Mouse (Mus musculus): Measurements from ENCODE around the gene Pvalb.
A peak's percentile ranks its signal among the peaks of the same experiment; 100 is the strongest.

The Pvalb gene

GRCm38 (mm10) chr15:78206312-78206711, at the start of gene Pvalb:
Gene Pvalb (minus strand): TSS chr15:78206400.
- no peak for DNase-seq

- peak; percentile 64 for DNase-seq
Measured at GRCm38 (mm10) chr15:78254751-78255150, 48.6 kb upstream of the Pvalb start.

- peak; percentile 31 for DNase-seq
Measured at GRCm38 (mm10) chr15:78248410-78248809, 42.2 kb upstream of the Pvalb start.

- no peak for DNase-seq
Measured at GRCm38 (mm10) chr15:78247659-78248058, 41.5 kb upstream of the Pvalb start.

GRCm38 (mm10) chr15:78246143-78247116, 40.2 kb upstream of the Pvalb start:
- no peak for DNase-seq

GRCm38 (mm10) chr15:78244695-78245492, 38.7 kb upstream of the Pvalb start, which contains the start of gene Ncf4:
Gene Ncf4 (plus strand): TSS chr15:78244801.
- DNase-seq = peak; percentile 28

GRCm38 (mm10) chr15:78243774-78244173, 37.6 kb upstream of the Pvalb start:
- DNase-seq = no peak

- DNase-seq = no peak
Measured at GRCm38 (mm10) chr15:78243061-78243460, 36.9 kb upstream of the Pvalb start.

- no peak for DNase-seq
Measured at GRCm38 (mm10) chr15:78241335-78241734, 35.1 kb upstream of the Pvalb start.

GRCm38 (mm10) chr15:78239956-78240617, 33.9 kb upstream of the Pvalb start:
- no peak for DNase-seq

- peak; percentile 86 for DNase-seq
Measured at GRCm38 (mm10) chr15:78239453-78239852, 33.3 kb upstream of the Pvalb start.

GRCm38 (mm10) chr15:78234823-78235509, 28.8 kb upstream of the Pvalb start:
- DNase-seq = peak; percentile 27

GRCm38 (mm10) chr15:78231346-78232331, 25.4 kb upstream of the Pvalb start:
- no peak for DNase-seq

GRCm38 (mm10) chr15:78227816-78228215, 21.6 kb upstream of the Pvalb start:
- no peak for DNase-seq

GRCm38 (mm10) chr15:78215269-78215668, 9.1 kb upstream of the Pvalb start:
- DNase-seq = no peak

GRCm38 (mm10) chr15:78211367-78211766, 5.2 kb upstream of the Pvalb start:
- DNase-seq = no peak

GRCm38 (mm10) chr15:78210203-78210602, 4.0 kb upstream of the Pvalb start:
- DNase-seq = no peak

- peak; percentile 33 for DNase-seq
Measured at GRCm38 (mm10) chr15:78205192-78205591, 1.0 kb downstream of the Pvalb start.

GRCm38 (mm10) chr15:78204053-78204847, 1.9 kb downstream of the Pvalb start:
- peak; percentile 66 for DNase-seq
